Mouse (Mus musculus) liver, embryonic 14.5 days (tissue): ENCODE results near the gene Agap1.

ENCODE experiments used
- CTCF ChIP-seq: IDR thresholded peaks from 2 replicates; pipeline ENCODE4 v1.5.1; 2016; ENCODE audit warnings: antibody characterized with exemption, low read depth, control low read depth
- EP300 ChIP-seq: IDR thresholded peaks from 2 replicates; pipeline ENCODE4 v1.6.1; 2016; ENCODE audit warnings: antibody characterized with exemption, low read depth

GRCm38 (mm10) chr1:89867847-89868246 lies 413.2 kb downstream of the Agap1 start:
- TF ChIP-seq CTCF = no peak
- no peak for TF ChIP-seq EP300
